Mouse (Mus musculus) adrenal gland, adult 8-10 months (tissue): ENCODE measurements around the gene Catspere2. TPM values are rescaled to one million over a fixed set of nuclear protein-coding genes. Genes with fewer than 3 reads are reported as not detected.
"Not testable (repeated sequence)": the region's sequence is repeated elsewhere in the genome, so short reads cannot be mapped to it uniquely, and the experiment has no call there.

Experiments
- DNase-seq: peaks from one replicate; pipeline ENCODE4 v3.0.0; 2022
- total RNA-seq, 4 experiments: library from RNA; stranded (reverse); gene quantifications; 2 replicates each; pipeline ENCODE4 v1.2.4; 2022

Gene Catspere2
- total RNA-seq: 1 to 10 TPM; 2.7 to 5.4 (median 3.2) TPM

- peak; percentile 99 for DNase-seq
Measured at GRCm38 (mm10) chr1:177983024-177983450, at the start of gene Catspere2. Catspere2 (plus strand) TSS chr1:177983423.

GRCm38 (mm10) chr1:177940422-177940977, 42.7 kb upstream of the Catspere2 start:
- DNase-seq: not testable (repeated sequence)

- DNase-seq: no peak
Measured at GRCm38 (mm10) chr1:177981276-177981675, 1.9 kb upstream of the Catspere2 start.

- not testable (repeated sequence) for DNase-seq
Measured at GRCm38 (mm10) chr1:177983582-177983981, 359 bp downstream of the Catspere2 start.

GRCm38 (mm10) chr1:177984206-177984605, 983 bp downstream of the Catspere2 start:
- DNase-seq: no peak

- not testable (repeated sequence) for DNase-seq
Measured at GRCm38 (mm10) chr1:177987476-177987875, 4.3 kb downstream of the Catspere2 start.

- not testable (repeated sequence) for DNase-seq
Measured at GRCm38 (mm10) chr1:178072798-178073197, 89.6 kb downstream of the Catspere2 start.

- DNase-seq: not testable (repeated sequence)
Measured at GRCm38 (mm10) chr1:178097865-178098264, 114.6 kb downstream of the Catspere2 start.

- not testable (repeated sequence) for DNase-seq
Measured at GRCm38 (mm10) chr1:178108514-178108913, 125.3 kb downstream of the Catspere2 start.

GRCm38 (mm10) chr1:178122236-178122635, 139.0 kb downstream of the Catspere2 start:
- not testable (repeated sequence) for DNase-seq

- DNase-seq: no peak
Measured at GRCm38 (mm10) chr1:178134288-178134687, 151.1 kb downstream of the Catspere2 start.

- peak; percentile 9 for DNase-seq
Measured at GRCm38 (mm10) chr1:178146513-178146912, 163.3 kb downstream of the Catspere2 start.

GRCm38 (mm10) chr1:178146915-178147314, 163.7 kb downstream of the Catspere2 start:
- not testable (repeated sequence) for DNase-seq

- no peak for DNase-seq
Measured at GRCm38 (mm10) chr1:178182251-178182650, 199.0 kb downstream of the Catspere2 start.

- DNase-seq: no peak
Measured at GRCm38 (mm10) chr1:178185591-178185990, 202.4 kb downstream of the Catspere2 start.

GRCm38 (mm10) chr1:178187216-178187791, 204.1 kb downstream of the Catspere2 start, which contains the start of gene Desi2:
Desi2 (plus strand) TSS chr1:178187417.
- peak; percentile 99 for DNase-seq

GRCm38 (mm10) chr1:178187810-178188209, 204.6 kb downstream of the Catspere2 start:
- DNase-seq: not testable (repeated sequence)

GRCm38 (mm10) chr1:178188386-178188785, 205.2 kb downstream of the Catspere2 start:
- DNase-seq: no peak

- DNase-seq: no peak
Measured at GRCm38 (mm10) chr1:178205701-178206325, 222.6 kb downstream of the Catspere2 start.

- not testable (repeated sequence) for DNase-seq
Measured at GRCm38 (mm10) chr1:178207856-178208255, 224.6 kb downstream of the Catspere2 start.

GRCm38 (mm10) chr1:178209966-178210365, 226.7 kb downstream of the Catspere2 start:
- DNase-seq: no peak

GRCm38 (mm10) chr1:178217157-178217556, 233.9 kb downstream of the Catspere2 start:
- DNase-seq: no peak

- no peak for DNase-seq
Measured at GRCm38 (mm10) chr1:178218305-178218704, 235.1 kb downstream of the Catspere2 start.
